Mouse (Mus musculus) erythroblast, embryonic 14.5 days (primary cell): ENCODE data around the gene Trim26.

Source experiments
- GATA1 ChIP-seq: IDR thresholded peaks from 2 replicates; pipeline ENCODE4 v1.6.1; 2012; ENCODE audit warnings: low read length, inconsistent platforms, mixed read lengths
- TAL1 ChIP-seq: IDR thresholded peaks from 3 replicates; pipeline ENCODE4 v1.6.1; 2012; ENCODE audit warnings: low read length, inconsistent platforms, mixed read lengths

- TF ChIP-seq TAL1 (no peak), GATA1 (no peak)
These were observed 4.1 kb downstream of the Trim26 start for GRCm38 (mm10) chr17:36840961-36841445.
